Mouse (Mus musculus) ES-E14 (cell line): ENCODE measurements around the gene Ropn1l.

Experiments used
- CHD2 ChIP-seq: IDR thresholded peaks from 2 replicates; pipeline ENCODE4 v1.6.1; 2014; ENCODE audit warnings: mild to moderate bottlenecking, low read depth, low read length, inconsistent platforms
- MAFK ChIP-seq: IDR thresholded peaks from 2 replicates; pipeline ENCODE4 v1.6.1; 2014; ENCODE audit warnings: mild to moderate bottlenecking, low read depth, low read length, inconsistent platforms; ENCODE audit not compliant: insufficient read depth
- ZNF384 ChIP-seq: IDR thresholded peaks from 2 replicates; pipeline ENCODE4 v1.6.1; 2012; ENCODE audit warnings: low read depth, low read length, inconsistent platforms

DNA sequence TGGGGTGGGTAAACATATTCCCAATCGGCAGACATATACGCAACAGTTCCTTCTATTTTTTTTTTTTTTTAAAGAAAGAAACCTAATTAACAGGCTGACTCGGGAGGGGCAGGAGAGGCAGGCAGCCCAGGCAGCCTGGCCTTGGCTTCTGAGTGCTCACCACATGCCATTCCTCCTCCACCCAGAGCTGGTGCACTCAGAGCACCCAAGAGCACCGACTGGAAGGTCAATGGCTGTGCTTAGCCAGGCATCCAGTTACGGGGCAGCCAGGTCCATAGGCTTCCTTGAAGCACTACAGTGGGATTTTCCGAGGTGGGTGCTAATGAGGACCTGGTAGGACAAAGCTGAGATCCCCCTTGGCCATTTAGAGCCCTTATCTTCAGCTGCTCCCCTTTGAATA lies 11.5 kb downstream of the Ropn1l start:
- TF ChIP-seq CHD2 = no peak
- TF ChIP-seq ZNF384 = no peak
- no peak for TF ChIP-seq MAFK
